Comparison of ENCODE assay signal across 9 mouse cellular contexts in genomic region chr2:28517206-28517909, GRCm38 (mm10). TPM values are rescaled to one million over a fixed set of nuclear protein-coding genes. Genes with fewer than 3 reads are reported as not detected.
DNase-seq lines count a peak whose midpoint lies in the region; ATAC-seq and TF ChIP-seq lines count a peak whose summit lies in the region.
"Had no signal": no experiment of that assay in that cellular context is flagged by ENCODE, and none has a peak within 500 bp of the region (broad histone marks: within the 10 kb centered on the region; RNA-seq: fewer than 3 reads in every experiment).

No protein-coding gene starts in this region.

- H3K4me1 ChIP-seq in heart, embryonic 12.5 days (replicated peaks) = peaks cover 19% of the 10 kb centered on the region
- H3K4me1 ChIP-seq in small intestine, adult 2 months (ENCODE audit: control insufficient read depth, insufficient read depth, insufficient read length, low read length) = peaks cover 66% of the 10 kb centered on the region

- H3K4me3 ChIP-seq in heart, embryonic 12.5 days = no peak overlapping the region
- no peak overlapping the region for H3K4me3 ChIP-seq in small intestine, adult 2 months (ENCODE audit: low read depth, low read length)
- H3K4me3 ChIP-seq: neural tube, embryonic 12.5 days had no signal

- H3K4me2 ChIP-seq in heart, embryonic 12.5 days = no peak overlapping the region

- TF ChIP-seq CTCF in small intestine, adult 2 months (IDR thresholded peaks at IDR 0.05; ENCODE audit: extremely low read depth, insufficient read length, insufficient replicate concordance, low read depth, low read length) = peak; percentile 98

- no peaks in the 10 kb centered on the region for H3K9me3 ChIP-seq in heart, embryonic 12.5 days (replicated peaks)
- H3K9me3 ChIP-seq: neural tube, embryonic 12.5 days had no signal

- H3K36me3 ChIP-seq in heart, embryonic 12.5 days = no peaks in the 10 kb centered on the region
- no peaks in the 10 kb centered on the region for H3K36me3 ChIP-seq in small intestine, adult 2 months (ENCODE audit: control insufficient read depth, insufficient read depth, low read length)
- H3K36me3 ChIP-seq: neural tube, embryonic 12.5 days had no signal

- DNase-seq in cerebellum, adult 11 months = peak; percentile 72
- peak; percentile 82 to 88 for DNase-seq in adrenal gland, adult 18-20 months (ENCODE audit: low spot score in 2 of 2)
- peak; percentile 72 for DNase-seq in embryo, embryonic 11.5 days (ENCODE audit: low read depth, low spot score)
- peak; percentile 85 for DNase-seq in kidney, postnatal 14 days
- peak; percentile 82 to 88 for DNase-seq in lung, postnatal 4 days

- 0 out of 2 replicates have a peak, but pooled peaks have one; percentile 17 for TF ChIP-seq POLR2A in small intestine, adult 2 months (IDR thresholded peaks at IDR 0.05; ENCODE audit: low read depth, low read length)

- 40% methylated on average over 5 of the region's 5 CpGs for WGBS in heart, embryonic 12.5 days
- WGBS in small intestine, adult 2 months = 11% methylated on average over 5 of the region's 5 CpGs

- no peak overlapping the region for H3K9ac ChIP-seq in heart, embryonic 12.5 days
- H3K9ac ChIP-seq: neural tube, embryonic 12.5 days had no signal

- H3K27ac ChIP-seq in heart, embryonic 12.5 days (ENCODE audit: poor library complexity, severe bottlenecking) = no peak overlapping the region
- peak overlapping the region; percentile 92 for H3K27ac ChIP-seq in small intestine, adult 2 months (ENCODE audit: insufficient read depth, low read depth, low read length)
- H3K27ac ChIP-seq: neural tube, embryonic 12.5 days had no signal

- no peak for ATAC-seq in cerebellum, adult (ENCODE audit: insufficient number of reproducible peaks, low FRiP score, low TSS enrichment)
- ATAC-seq in heart, embryonic 12.5 days (ENCODE audit: insufficient number of reproducible peaks, low FRiP score) = peak; percentile 38; the same call in 1 of the 2 replicates

- H3K27me3 ChIP-seq in heart, embryonic 12.5 days (replicated peaks) = peaks cover 3% of the 10 kb centered on the region; the same call in 1 of the 2 replicates
- H3K27me3 ChIP-seq in small intestine, adult 2 months (ENCODE audit: control insufficient read depth, insufficient read depth, low read length) = no peaks in the 10 kb centered on the region
- H3K27me3 ChIP-seq: neural tube, embryonic 12.5 days had no signal

RNA-seq across cellular contexts. Expression of gene Ralgds, which starts 4.4 kb away (rescaled TPM):
- total RNA-seq in adrenal gland, adult 18-20 months (2021) = 10 to 100 TPM; 24.3 to 24.4 TPM
- polyA plus RNA-seq in heart, embryonic 12.5 days (2016; fragmentation: Nextera tagmentation; extraction: Ambion mirVana) = 21.1 and 22.1 TPM in 2 replicates
- 51.2 and 110 TPM in 2 replicates for polyA plus RNA-seq in small intestine, adult 2 months (2012; rRNA removed)

RNA-seq across cellular contexts. Expression of gene Gm10134, which starts 11.5 kb away (rescaled TPM):
- 1 to 10 TPM; 2.0 TPM for total RNA-seq in adrenal gland, adult 18-20 months (2021)
- 0.82 TPM in 1 of 2 replicates, not detected in the other for polyA plus RNA-seq in heart, embryonic 12.5 days (2016; fragmentation: Nextera tagmentation; extraction: Ambion mirVana)
- polyA plus RNA-seq in small intestine, adult 2 months (2012; rRNA removed) = 0.57 TPM in 1 of 2 replicates, not detected in the other

RNA-seq across cellular contexts. Expression of gene Gbgt1, which starts 20.7 kb away (rescaled TPM):
- total RNA-seq in adrenal gland, adult 18-20 months (2021) = 1 to 10 TPM; 4.5 to 6.3 TPM
- 0.28 and 0.41 TPM in 2 replicates for polyA plus RNA-seq in heart, embryonic 12.5 days (2016; fragmentation: Nextera tagmentation; extraction: Ambion mirVana)
- polyA plus RNA-seq in small intestine, adult 2 months (2012; rRNA removed) = 4.7 and 4.8 TPM in 2 replicates

RNA-seq across cellular contexts. Expression of gene Cel, which starts 45.8 kb away (rescaled TPM):
- not detected for total RNA-seq in adrenal gland, adult 18-20 months (2021)
- not detected in 2 replicates for polyA plus RNA-seq in heart, embryonic 12.5 days (2016; fragmentation: Nextera tagmentation; extraction: Ambion mirVana)
- polyA plus RNA-seq in small intestine, adult 2 months (2012; rRNA removed) = 8.8 and 5,109 TPM in 2 replicates
- polyA plus RNA-seq: neural tube, embryonic 12.5 days had no signal

RNA-seq across cellular contexts. Expression of gene Mrps2, which starts 49.5 kb away (rescaled TPM):
- 10 to 100 TPM; 54.4 to 63.2 TPM for total RNA-seq in adrenal gland, adult 18-20 months (2021)
- polyA plus RNA-seq in heart, embryonic 12.5 days (2016; fragmentation: Nextera tagmentation; extraction: Ambion mirVana) = 49.6 and 52.9 TPM in 2 replicates
- 16.4 and 21.0 TPM in 2 replicates for polyA plus RNA-seq in small intestine, adult 2 months (2012; rRNA removed)
